18 mouse cellular contexts compared by ENCODE assay signal in genomic region chr13:60650000-60650399, GRCm38 (mm10). TPM values are rescaled to one million over a fixed set of nuclear protein-coding genes. Genes with fewer than 3 reads are reported as not detected.
DNase-seq lines count a peak whose midpoint lies in the region; ATAC-seq lines count a peak whose summit lies in the region.
"Had no signal": no experiment of that assay in that cellular context is flagged by ENCODE, and none has a peak within 500 bp of the region (broad histone marks: within the 10 kb centered on the region; RNA-seq: fewer than 3 reads in every experiment).

No protein-coding gene starts in this region.

- 0 out of 2 replicates have a peak, but pooled peaks have one; percentile 13 for ATAC-seq in common myeloid progenitor, adult 5-6 weeks (replicated peaks; ENCODE audit: low read depth, poor library complexity, severe bottlenecking)
- peak; percentile 84 for ATAC-seq in granulocyte monocyte progenitor cell, adult 5-6 weeks (replicated peaks; ENCODE audit: poor library complexity, severe bottlenecking)
- peak; percentile 52 for ATAC-seq in megakaryocyte progenitor cell, adult 5-6 weeks (replicated peaks; ENCODE audit: poor library complexity)
- ATAC-seq: forebrain, embryonic 14.5 days; forebrain, postnatal 0 days had no signal

- DNase-seq in spleen, adult 18-20 months = no peak
- no peak for DNase-seq in kidney, adult 18-20 months
- no peak for DNase-seq in thymus, postnatal 0 days (ENCODE audit: low spot score)
- DNase-seq: adrenal gland, adult 2 months; adrenal gland, postnatal 10 days; adrenal gland, postnatal 25 days; cerebellum, adult 11 months; cerebellum, adult 18-20 months; cerebellum, adult 8-10 months; cerebellum, adult 9-11 months; cerebellum, postnatal 14 days; cerebellum, postnatal 36 days; forebrain, postnatal 0 days had no signal

RNA-seq across cellular contexts. Expression of gene Dapk1, which starts 48.3 kb away (rescaled TPM):
- total RNA-seq in common myeloid progenitor, adult 5-6 weeks (2017) = 5.8 and 8.6 TPM in 2 replicates
- 5.9 and 6.6 TPM in 2 replicates for total RNA-seq in granulocyte monocyte progenitor cell, adult 5-6 weeks (2014; fragmentation: Nextera tagmentation)
- total RNA-seq in granulocyte monocyte progenitor cell, adult 5-6 weeks (2017) = 1.8 and 1.9 TPM in 2 replicates
- total RNA-seq in megakaryocyte progenitor cell, adult 5-6 weeks (2015) = 3.2 and 5.1 TPM in 2 replicates
- 2.2 and 2.8 TPM in 2 replicates for total RNA-seq in megakaryocyte progenitor cell, adult 5-6 weeks (2017)
- 8.1 and 9.6 TPM in 2 replicates for polyA plus RNA-seq in thymus, postnatal 0 days (2015; fragmentation: Nextera tagmentation; extraction: Ambion mirVana)
- polyA plus RNA-seq: C2C12 had no signal

Comparison
In these comparisons a context has a peak if more than half of its experiments do, and no peak if none do; other contexts are left out.
1. ATAC-seq: peak in every context shown above with its lines; median percentile 84 in granulocyte monocyte progenitor cell, adult 5-6 weeks; 52 in megakaryocyte progenitor cell, adult 5-6 weeks; 13 in common myeloid progenitor, adult 5-6 weeks.